Mouse (Mus musculus) liver, adult 2 months (tissue): ENCODE data around the gene Fam160a1.

ENCODE experiments used
- CTCF ChIP-seq: fragments of 200-500 bp; IDR thresholded peaks from 2 replicates; pipeline ENCODE4 v1.5.1; 2011; ENCODE audit warnings: low read depth, low read length, control low read depth
- POLR2A ChIP-seq: fragments of 200-500 bp; IDR thresholded peaks from 2 replicates; pipeline ENCODE4 v1.6.1; 2011; ENCODE audit warnings: low read length, control low read depth; ENCODE audit not compliant: insufficient read depth; ENCODE audit errors: extremely low read depth

DNA sequence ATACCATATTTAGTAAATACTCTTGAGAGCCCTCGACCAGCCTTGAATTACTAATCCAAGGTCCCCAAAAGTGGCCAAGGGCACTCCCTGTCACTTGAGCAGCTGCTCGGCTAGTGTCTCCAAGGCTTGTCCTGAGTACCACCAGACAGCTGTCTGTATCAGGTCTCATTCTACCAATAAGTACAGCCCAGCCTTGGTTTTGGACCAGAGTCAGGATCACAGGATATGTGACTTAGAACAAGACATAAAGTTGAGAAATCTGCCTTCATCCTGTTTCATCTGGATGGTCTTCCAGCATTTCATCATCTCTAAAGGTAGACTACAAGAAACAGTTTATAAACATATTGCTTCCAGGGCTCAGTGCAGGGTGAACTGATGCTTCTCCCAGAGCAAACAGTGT, 183.4 kb downstream of the Fam160a1 start:
- TF ChIP-seq CTCF (no peak), POLR2A (no peak)
